9 mouse cellular contexts compared by ENCODE assay signal in the genomic region with DNA sequence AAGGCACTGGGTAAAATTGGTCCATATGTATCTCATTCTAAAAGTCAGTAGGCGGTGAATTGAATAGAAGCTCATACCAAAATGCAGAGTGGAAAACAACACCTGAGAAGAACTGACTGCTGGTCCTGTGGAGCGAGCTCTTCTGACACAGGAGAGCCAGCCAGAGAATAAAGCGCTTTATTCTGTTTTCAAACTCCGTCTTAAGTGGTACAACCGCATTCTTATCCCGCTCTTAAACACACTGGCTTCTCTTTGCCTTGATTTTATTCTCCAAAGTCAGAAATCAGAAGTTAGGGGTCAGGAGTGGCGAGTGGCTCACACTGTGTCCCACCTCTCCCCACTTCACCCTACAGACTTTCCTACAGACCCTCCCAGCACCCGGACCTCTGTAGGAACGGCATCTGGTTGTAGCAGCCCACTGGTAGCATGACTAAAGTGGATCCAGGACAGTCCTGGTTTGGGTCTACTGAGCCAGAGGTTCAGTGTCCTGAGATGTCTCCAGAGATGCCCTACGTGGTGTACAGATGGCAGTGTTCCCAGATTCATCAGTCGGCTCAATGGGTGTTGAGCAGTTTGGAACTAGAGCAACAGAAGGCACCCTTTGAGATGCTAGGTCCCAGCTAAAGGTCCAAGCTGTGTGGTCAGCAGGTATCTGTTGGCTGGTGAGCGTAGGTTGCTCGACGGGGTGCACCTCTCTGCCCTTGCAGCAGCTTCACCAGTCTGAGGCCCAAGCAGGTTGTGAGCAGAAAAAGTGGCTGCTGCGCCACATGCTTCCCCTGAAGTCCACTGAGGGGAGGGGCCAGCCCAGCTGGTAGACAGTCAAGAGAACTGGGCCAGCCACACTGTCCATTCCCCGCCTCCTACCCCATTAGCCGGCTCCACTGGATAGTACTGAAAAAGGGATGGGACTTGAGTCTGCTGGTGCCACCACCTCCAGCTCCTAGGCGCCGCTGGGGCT. TPM values are rescaled to one million over a fixed set of nuclear protein-coding genes. Genes with fewer than 3 reads are reported as not detected.
A peak's percentile ranks its signal among the peaks of the same experiment; 100 is the strongest.
DNase-seq lines count a peak whose midpoint lies in the region; ATAC-seq lines count a peak whose summit lies in the region.
"Had no signal": no experiment of that assay in that cellular context is flagged by ENCODE, and none has a peak within 500 bp of the region (broad histone marks: within the 10 kb centered on the region; RNA-seq: fewer than 3 reads in every experiment).

No protein-coding gene starts in this region.

- DNase-seq in heart, adult 11 months: peak; percentile 93
- DNase-seq in heart, postnatal 25 days (ENCODE audit: low spot score): no peak
- no peak for DNase-seq in lung, postnatal 25 days (ENCODE audit: low spot score)
- DNase-seq in frontal cortex, postnatal 14 days (ENCODE audit: low spot score in 2 of 2): no peak

- intact Hi-C loops in heart, postnatal 25 days (cut with DNase I): no loop called here

- no peak overlapping the region for H3K4me2 ChIP-seq in lung, embryonic 15.5 days
- no peak overlapping the region for H3K4me2 ChIP-seq in embryonic facial prominence, embryonic 15.5 days (replicated peaks)
- H3K4me2 ChIP-seq: neural tube, embryonic 15.5 days had no signal

- ATAC-seq in lung, embryonic 15.5 days (ENCODE audit: borderline replicate concordance, extremely low read depth, low FRiP score, low TSS enrichment): peak; percentile 56; the same call in 1 of the 2 replicates
- peak; percentile 48; the same call in 1 of the 2 replicates for ATAC-seq in embryonic facial prominence, embryonic 15.5 days (ENCODE audit: insufficient number of reproducible peaks, low FRiP score, low TSS enrichment, low read depth)
- 0 out of 2 replicates have a peak, but pooled peaks have one; percentile 10 for ATAC-seq in monocyte, adult 5-6 weeks (replicated peaks; ENCODE audit: insufficient number of reproducible peaks, low FRiP score, low TSS enrichment, poor library complexity, severe bottlenecking)

- H3K4me3 ChIP-seq in lung, embryonic 15.5 days: no peak overlapping the region
- H3K4me3 ChIP-seq in embryonic facial prominence, embryonic 15.5 days (replicated peaks): no peak overlapping the region
- H3K4me3 ChIP-seq: erythroblast, embryonic 14.5 days; neural tube, embryonic 15.5 days had no signal

- peak overlapping the region; percentile 4; the same call in 1 of the 2 replicates for H3K9ac ChIP-seq in lung, embryonic 15.5 days
- H3K9ac ChIP-seq in embryonic facial prominence, embryonic 15.5 days: no peak overlapping the region
- H3K9ac ChIP-seq: neural tube, embryonic 15.5 days had no signal

- H3K9me3 ChIP-seq in lung, embryonic 15.5 days: no peaks in the 10 kb centered on the region
- no peaks in the 10 kb centered on the region for H3K9me3 ChIP-seq in embryonic facial prominence, embryonic 15.5 days (replicated peaks)
- H3K9me3 ChIP-seq: neural tube, embryonic 15.5 days had no signal

- peak overlapping the region; percentile 89 for H3K27ac ChIP-seq in lung, embryonic 15.5 days
- H3K27ac ChIP-seq in embryonic facial prominence, embryonic 15.5 days (replicated peaks): 0 out of 2 replicates have a peak overlapping the region, but pooled peaks have one; percentile 9
- H3K27ac ChIP-seq: neural tube, embryonic 15.5 days had no signal

- 47% methylated on average over 19 of the region's 19 CpGs for WGBS in lung, embryonic 15.5 days
- WGBS in embryonic facial prominence, embryonic 15.5 days: 74% methylated on average over 19 of the region's 19 CpGs

- 0 out of 2 replicates have a peak, but pooled peaks cover 3% of the 10 kb centered on the region for H3K27me3 ChIP-seq in lung, embryonic 15.5 days
- H3K27me3 ChIP-seq in embryonic facial prominence, embryonic 15.5 days: peaks cover 5% of the 10 kb centered on the region
- H3K27me3 ChIP-seq: neural tube, embryonic 15.5 days had no signal

- peaks cover 36% of the 10 kb centered on the region for H3K36me3 ChIP-seq in lung, embryonic 15.5 days
- peaks cover 40% of the 10 kb centered on the region for H3K36me3 ChIP-seq in embryonic facial prominence, embryonic 15.5 days

- peaks cover 21% of the 10 kb centered on the region for H3K4me1 ChIP-seq in lung, embryonic 15.5 days
- H3K4me1 ChIP-seq in embryonic facial prominence, embryonic 15.5 days: peaks cover 12% of the 10 kb centered on the region; the same call in 1 of the 2 replicates
- H3K4me1 ChIP-seq: neural tube, embryonic 15.5 days had no signal

RNA-seq across cellular contexts. Expression of gene Rps6kl1, which starts 15.3 kb away (rescaled TPM):
- total RNA-seq in heart, postnatal 25 days (2021): 1 to 10 TPM; 2.6 to 4.3 TPM
- 1.1 and 1.4 TPM in 2 replicates for polyA plus RNA-seq in lung, embryonic 15.5 days (2015; fragmentation: Nextera tagmentation; extraction: Ambion mirVana)
- 0.69 and 1.1 TPM in 2 replicates for polyA plus RNA-seq in embryonic facial prominence, embryonic 15.5 days (2015; fragmentation: Nextera tagmentation; extraction: Ambion mirVana)
- total RNA-seq in monocyte, adult 5-6 weeks (2017): 0.19 TPM in 1 of 3 replicates, not detected in the others

RNA-seq across cellular contexts. Expression of gene Dlst, which starts 25.2 kb away (rescaled TPM):
- total RNA-seq in heart, postnatal 25 days (2021): 100 to 1,000 TPM; 830 to 838 TPM
- polyA plus RNA-seq in lung, embryonic 15.5 days (2015; fragmentation: Nextera tagmentation; extraction: Ambion mirVana): 108 and 109 TPM in 2 replicates
- 105 and 106 TPM in 2 replicates for polyA plus RNA-seq in embryonic facial prominence, embryonic 15.5 days (2015; fragmentation: Nextera tagmentation; extraction: Ambion mirVana)
- 309 to 346 TPM (median 316 TPM) in 3 replicates for total RNA-seq in monocyte, adult 5-6 weeks (2017)

RNA-seq across cellular contexts. Expression of gene Prox2, which starts 25.2 kb away (rescaled TPM):
- 1 to 10 TPM; 1.5 to 1.8 TPM for total RNA-seq in heart, postnatal 25 days (2021)
- 5.5 and 6.6 TPM in 2 replicates for polyA plus RNA-seq in lung, embryonic 15.5 days (2015; fragmentation: Nextera tagmentation; extraction: Ambion mirVana)
- 3.1 and 4.0 TPM in 2 replicates for polyA plus RNA-seq in embryonic facial prominence, embryonic 15.5 days (2015; fragmentation: Nextera tagmentation; extraction: Ambion mirVana)
- 5.0 TPM in 1 of 3 replicates, not detected in the others for total RNA-seq in monocyte, adult 5-6 weeks (2017)

RNA-seq across cellular contexts. Expression of gene Pgf, which starts 41.8 kb away (rescaled TPM):
- total RNA-seq in heart, postnatal 25 days (2021): 1 to 10 TPM; 3.3 to 4.4 TPM
- 10.8 and 12.7 TPM in 2 replicates for polyA plus RNA-seq in lung, embryonic 15.5 days (2015; fragmentation: Nextera tagmentation; extraction: Ambion mirVana)
- 15.3 and 15.9 TPM in 2 replicates for polyA plus RNA-seq in embryonic facial prominence, embryonic 15.5 days (2015; fragmentation: Nextera tagmentation; extraction: Ambion mirVana)
- total RNA-seq in monocyte, adult 5-6 weeks (2017): not detected in 3 replicates
- polyA plus RNA-seq: erythroblast, embryonic 14.5 days had no signal
